Mouse (Mus musculus) embryo, embryonic 11 days (tissue): ENCODE measurements around the gene Tceanc2.

Experiments
- DNase-seq: peaks from one replicate; pipeline ENCODE4 v3.0.0-alpha.2; 2015

Gene Tceanc2

DNA sequence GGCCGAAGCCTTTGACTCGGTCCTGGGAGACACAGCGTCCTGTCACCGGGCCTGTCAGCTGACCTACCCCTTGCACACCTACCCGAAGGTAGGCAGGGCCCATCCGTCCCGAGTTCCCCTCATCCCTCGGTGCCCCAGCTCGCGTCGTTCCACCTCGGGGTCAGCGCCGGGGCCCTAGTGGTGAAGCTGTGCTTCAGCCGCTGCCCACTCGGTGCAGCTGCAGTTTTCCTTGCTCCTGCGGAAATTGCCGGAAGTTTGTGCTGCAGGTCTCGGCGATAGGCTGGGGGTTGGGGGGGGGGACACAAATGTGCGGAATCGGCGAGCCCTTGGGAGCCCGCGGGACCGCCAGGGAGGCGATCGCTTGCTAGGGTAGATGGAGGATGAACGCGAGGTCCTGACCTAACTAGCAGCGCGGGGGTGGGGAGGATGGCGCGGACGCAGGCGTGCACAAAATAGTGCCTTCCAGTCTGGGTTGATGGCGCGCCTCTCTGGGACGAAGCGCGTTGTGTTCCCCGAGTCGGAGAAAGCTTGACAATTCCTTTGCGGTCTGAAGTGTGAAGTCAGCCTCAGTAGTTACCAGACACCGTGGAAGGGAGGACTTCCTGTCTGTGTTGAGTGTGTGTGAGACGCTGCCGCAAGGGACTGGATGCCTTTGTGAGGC, at the start of gene Tceanc2:
Gene Tceanc2, minus strand, starts transcription at position 287 of the 661 bp plus-strand sequence.
- DNase-seq = peak; percentile 69

- DNase-seq = no peak
Observed at GRCm38 (mm10) chr4:107226313-107226712, 47.4 kb upstream of the Tceanc2 start.

GRCm38 (mm10) chr4:107223225-107224204, 44.6 kb upstream of the Tceanc2 start:
- no peak for DNase-seq

GRCm38 (mm10) chr4:107221524-107221923, 42.6 kb upstream of the Tceanc2 start:
- no peak for DNase-seq

DNA sequence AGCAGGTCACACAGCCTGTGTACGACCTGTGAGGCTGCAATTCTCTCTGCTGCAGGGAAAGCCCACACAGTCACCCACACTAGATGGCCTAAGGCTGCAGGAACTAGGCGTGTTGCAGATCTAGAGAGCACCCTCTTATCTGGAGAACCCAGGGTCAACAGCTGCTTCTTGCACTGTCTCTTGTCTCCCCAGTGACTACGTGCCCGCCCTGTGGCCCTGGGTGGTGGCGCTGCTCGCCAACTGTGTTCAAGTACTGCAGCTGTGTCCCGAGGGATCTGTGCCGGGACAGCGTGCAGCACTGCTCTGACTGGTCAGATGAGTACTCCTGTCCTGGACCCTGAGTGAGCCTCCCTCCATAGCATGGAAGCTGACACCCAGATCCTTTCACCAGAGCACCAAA, 38.7 kb upstream of the Tceanc2 start:
- DNase-seq = no peak

- peak; percentile 5 for DNase-seq
Observed at GRCm38 (mm10) chr4:107213279-107214011, 34.5 kb upstream of the Tceanc2 start.

DNA sequence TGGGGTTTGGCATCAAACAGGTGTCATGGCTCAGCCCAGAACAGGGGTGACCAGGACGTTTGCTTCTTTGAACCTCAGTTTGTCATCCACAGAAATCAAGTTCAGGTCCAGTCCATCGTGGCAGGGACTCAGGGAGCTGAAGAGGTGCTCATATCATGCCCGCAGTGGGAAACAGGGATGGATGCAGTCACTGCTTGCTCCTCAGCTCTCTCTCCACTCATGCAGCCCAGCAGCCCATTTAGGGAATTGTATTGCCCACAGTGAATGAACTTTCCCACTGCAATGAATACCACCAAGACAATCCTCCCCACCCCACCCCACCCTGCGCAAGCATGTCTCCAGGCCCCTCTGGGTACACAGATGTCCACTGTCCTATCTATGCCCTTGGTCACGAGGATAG, 33.0 kb upstream of the Tceanc2 start:
- DNase-seq = no peak

DNA sequence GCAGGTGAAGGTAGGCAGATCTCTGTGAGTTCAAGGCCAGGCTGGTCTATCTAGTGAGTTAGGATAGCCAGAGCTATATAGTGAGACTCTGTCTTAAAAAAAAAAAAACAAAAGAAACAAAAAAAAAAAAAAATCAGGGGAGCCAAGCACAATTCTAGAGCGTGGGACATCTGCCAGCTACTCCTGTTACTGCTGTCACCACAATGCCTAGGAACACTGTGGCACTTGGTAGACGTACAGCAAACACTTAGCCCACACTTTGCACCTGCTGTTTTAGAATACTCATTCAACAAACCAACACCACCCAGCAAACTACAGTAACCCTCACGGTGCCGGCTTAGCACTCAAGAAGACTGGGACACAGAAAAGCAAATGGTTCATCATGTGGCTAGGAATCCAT, 32.5 kb upstream of the Tceanc2 start:
- no peak for DNase-seq

GRCm38 (mm10) chr4:107210483-107211097, 31.7 kb upstream of the Tceanc2 start:
- DNase-seq = no peak

GRCm38 (mm10) chr4:107208880-107209279, 30.0 kb upstream of the Tceanc2 start, which contains the start of gene Ldlrad1:
Ldlrad1 (plus strand) TSS chr4:107209180.
- DNase-seq = no peak

GRCm38 (mm10) chr4:107207016-107207415, 28.1 kb upstream of the Tceanc2 start:
- no peak for DNase-seq

DNA sequence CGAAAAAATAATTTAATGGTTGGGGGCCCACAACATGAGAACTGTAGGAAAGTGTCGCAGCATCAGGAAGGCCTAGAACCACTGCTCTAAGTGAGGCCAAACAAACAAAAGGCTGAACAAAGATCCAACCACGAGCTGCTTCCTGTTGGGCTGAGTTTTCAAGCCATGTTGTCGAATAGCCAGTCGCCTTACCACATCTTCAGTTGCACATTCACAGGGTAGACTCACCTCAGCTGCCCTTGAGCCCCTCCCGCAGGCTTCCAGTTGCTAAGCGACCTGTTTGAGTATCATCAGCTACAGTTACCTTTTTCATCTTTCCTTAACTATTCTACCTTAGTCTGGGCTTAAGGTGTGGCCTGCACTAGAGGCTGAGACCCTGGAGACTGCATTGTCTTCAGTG, 24.1 kb upstream of the Tceanc2 start:
- no peak for DNase-seq

DNA sequence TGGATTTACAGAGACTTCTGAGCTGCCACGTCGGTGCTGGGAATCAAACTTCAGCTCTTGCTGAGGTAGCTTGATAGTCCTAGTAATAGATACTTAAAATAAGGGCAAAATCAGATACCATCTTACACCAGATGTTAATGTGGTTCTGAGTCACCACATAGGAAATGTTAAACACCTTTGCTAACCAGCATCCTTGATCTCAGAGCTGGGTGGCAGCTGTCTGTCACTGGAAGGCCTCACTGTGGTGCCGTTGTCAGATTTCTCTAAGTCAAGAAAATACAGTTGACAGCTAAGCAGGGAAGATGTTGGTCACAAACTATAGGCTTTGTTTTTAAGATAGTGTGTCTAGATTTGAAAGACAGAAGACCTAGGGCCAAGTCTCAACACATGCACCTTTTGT, 22.9 kb upstream of the Tceanc2 start:
- no peak for DNase-seq

GRCm38 (mm10) chr4:107198072-107198471, 19.2 kb upstream of the Tceanc2 start:
- no peak for DNase-seq

- DNase-seq = no peak
Observed at GRCm38 (mm10) chr4:107196454-107196853, 17.5 kb upstream of the Tceanc2 start.

- no peak for DNase-seq
Observed at GRCm38 (mm10) chr4:107193841-107194240, 14.9 kb upstream of the Tceanc2 start.

- peak; percentile 49 for DNase-seq
Observed at GRCm38 (mm10) chr4:107185703-107186102, 6.8 kb upstream of the Tceanc2 start.

- no peak for DNase-seq
Observed at GRCm38 (mm10) chr4:107183203-107183602, 4.3 kb upstream of the Tceanc2 start.

DNA sequence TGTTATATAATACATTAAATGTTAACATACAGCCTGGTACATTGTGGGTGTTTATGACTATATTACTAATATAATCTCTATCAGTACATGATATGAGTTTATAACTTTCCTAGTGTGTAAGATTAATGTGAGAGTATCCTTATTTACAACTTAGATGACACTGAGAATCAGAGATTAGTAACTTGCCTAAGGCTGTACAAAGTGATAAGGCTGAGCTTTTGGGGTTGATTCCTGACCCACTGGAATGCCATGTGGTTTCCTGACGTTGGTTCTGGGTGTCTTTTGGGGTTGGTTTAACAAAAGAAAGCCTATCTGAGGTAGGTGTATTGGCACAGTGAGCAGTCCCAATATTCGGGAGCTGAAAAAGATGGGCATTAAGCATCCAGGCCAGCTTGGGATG, 3.9 kb upstream of the Tceanc2 start:
- DNase-seq = no peak

GRCm38 (mm10) chr4:107181866-107182265, 3.0 kb upstream of the Tceanc2 start:
- no peak for DNase-seq

- no peak for DNase-seq
Observed at GRCm38 (mm10) chr4:107180746-107181145, 1.8 kb upstream of the Tceanc2 start.

- peak; percentile 10 for DNase-seq
Observed at GRCm38 (mm10) chr4:107179561-107179960, 645 bp upstream of the Tceanc2 start.
